Mouse (Mus musculus) cerebellum, adult 9-10 months (tissue): ENCODE results near the gene Pdlim5.
"Not testable (repeated sequence)": the region's sequence is repeated elsewhere in the genome, so short reads cannot be mapped to it uniquely, and the experiment has no call there.

Experiments used
- DNase-seq: peaks from one replicate; pipeline ENCODE4 v3.0.0; 2022

Gene Pdlim5

GRCm38 (mm10) chr3:142252086-142252485 lies 143.4 kb downstream of the Pdlim5 start:
- no peak for DNase-seq

DNA sequence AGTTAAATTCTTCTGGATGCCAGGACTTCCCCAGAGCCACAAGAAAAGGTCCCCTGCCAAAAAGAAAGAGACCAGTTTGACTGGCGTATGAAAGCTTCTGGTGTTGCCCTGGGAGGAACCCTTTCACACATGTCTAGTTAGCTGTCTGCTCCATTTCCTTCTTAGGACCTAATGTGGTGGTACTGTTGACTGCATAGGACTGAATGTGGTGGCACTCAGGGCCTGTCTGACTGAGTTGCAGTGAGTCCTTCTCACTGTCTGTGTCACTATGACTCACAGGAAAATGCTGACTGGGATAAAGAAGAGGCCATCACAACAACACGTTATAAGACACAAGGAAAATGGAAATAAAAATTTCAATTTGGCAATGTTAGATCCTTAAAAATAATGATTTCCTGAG lies 146.0 kb downstream of the Pdlim5 start:
- no peak for DNase-seq

DNA sequence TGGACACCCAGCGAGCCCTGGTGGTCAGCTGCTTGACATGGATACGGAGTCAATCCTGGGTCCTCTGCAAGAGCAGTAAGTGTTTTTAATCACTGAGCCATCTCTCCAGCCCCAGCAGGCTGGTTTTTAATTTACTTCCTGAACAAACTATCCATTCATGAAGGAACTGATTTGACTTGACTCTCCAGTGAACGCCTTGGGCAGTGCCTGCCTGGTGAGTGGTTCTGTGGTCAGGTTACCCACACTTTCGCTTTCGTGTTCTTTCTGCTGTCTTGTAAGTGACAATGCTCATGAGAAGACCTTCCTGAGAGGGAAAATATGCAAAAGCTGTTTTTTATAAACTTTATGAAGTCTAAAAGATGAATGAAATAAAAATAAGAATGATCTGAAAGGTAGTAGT lies 152.2 kb downstream of the Pdlim5 start:
- no peak for DNase-seq

DNA sequence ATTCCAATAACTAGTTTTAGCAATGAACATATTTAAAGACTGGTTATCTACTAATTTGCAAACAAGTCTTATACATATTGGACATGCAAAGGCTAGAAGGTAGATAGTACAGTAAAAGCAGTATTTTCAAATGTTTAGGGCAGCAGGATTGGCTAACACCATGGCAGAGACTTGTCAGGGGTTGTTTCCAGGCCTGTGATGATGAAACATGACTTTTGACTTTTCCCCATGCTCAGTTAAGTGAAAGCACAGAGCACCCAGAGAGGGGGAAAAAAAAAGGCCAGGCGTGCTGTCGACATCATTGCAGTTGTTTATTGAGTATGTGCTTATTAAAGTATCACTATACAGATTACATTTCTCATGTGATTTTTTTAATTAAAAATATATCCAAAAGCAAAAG lies 156.2 kb downstream of the Pdlim5 start:
- DNase-seq: no peak

DNA sequence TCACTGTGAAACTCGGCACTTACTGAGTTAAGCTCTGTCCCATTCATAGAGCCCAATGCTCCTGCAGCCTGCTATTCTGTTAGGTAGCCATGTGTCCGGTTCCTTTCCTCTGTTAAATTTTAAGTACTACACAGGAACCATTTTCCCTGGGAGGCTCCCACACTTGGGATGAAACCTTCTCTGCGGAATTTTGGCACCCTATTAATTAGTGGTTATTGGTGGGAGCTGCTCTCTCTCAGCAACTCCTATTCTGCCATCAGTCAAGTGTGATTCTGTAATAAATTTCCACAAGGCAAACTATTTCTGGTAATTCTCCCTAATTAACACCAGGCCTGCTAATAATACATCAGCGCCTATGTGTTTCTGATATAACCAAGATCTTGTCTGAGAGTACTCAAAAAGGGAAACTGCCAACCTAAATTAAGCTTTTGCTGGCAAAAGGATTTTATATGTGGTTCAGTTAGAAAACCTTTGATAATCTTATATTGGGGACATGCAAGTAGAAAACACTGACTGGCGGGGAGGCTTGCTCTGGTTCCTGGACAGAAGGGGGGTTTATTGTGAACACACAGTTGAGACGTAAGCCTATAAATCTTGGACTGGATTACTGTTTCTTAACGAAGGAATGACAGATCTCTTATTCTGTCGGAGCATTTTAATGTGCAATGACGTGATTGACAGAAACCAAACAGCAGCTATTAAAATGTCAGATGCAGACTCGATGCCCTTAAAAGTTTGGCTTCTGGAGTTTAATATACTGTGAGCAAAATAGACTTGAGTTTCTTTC lies 157.0 kb downstream of the Pdlim5 start:
- no peak for DNase-seq

DNA sequence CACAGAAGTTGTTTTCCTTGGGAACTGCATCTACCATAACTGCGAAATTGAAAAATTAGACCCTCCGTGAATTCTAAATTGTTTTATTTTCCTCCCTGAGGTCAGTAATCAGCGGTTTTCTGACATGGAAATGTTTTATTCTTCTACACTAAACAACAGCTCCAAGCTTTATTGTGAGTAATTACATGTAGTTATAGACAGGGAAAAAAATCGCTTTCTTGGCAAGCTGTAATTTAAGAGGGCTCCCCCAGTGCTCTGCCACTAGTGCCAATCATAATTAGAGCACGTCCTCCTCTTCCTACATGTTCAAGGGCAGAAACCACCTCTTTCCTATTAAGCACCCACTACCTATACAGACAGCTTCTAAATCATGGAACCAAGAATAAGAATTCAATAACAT lies 157.9 kb downstream of the Pdlim5 start:
- no peak for DNase-seq

- DNase-seq: no peak
Observed at GRCm38 (mm10) chr3:142233606-142234465, 161.7 kb downstream of the Pdlim5 start.

- no peak for DNase-seq
Observed at GRCm38 (mm10) chr3:142228665-142229064, 166.8 kb downstream of the Pdlim5 start.

- no peak for DNase-seq
Observed at GRCm38 (mm10) chr3:142222471-142223103, 172.9 kb downstream of the Pdlim5 start.

- DNase-seq: no peak
Observed at GRCm38 (mm10) chr3:142219910-142220309, 175.6 kb downstream of the Pdlim5 start.

- no peak for DNase-seq
Observed at GRCm38 (mm10) chr3:142212821-142213220, 182.7 kb downstream of the Pdlim5 start.

DNA sequence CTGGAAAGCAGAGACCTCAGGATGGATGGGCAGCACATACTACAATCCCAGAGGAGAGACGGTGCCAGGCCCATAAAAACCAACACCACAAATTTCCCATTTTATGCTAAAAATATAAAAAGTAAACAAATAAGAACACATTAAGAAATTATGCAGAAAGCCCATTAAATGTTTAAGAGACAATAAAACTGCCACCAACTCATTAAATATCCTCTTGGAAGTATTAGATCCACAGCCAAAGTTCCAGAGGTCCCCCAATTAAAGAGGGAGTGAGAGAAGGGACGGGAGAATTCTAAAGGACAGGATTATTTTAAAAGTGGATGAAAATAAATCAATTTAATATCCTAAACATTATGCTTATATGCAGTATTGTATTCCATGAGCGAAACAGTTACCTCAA lies 183.3 kb downstream of the Pdlim5 start:
- DNase-seq: no peak

DNA sequence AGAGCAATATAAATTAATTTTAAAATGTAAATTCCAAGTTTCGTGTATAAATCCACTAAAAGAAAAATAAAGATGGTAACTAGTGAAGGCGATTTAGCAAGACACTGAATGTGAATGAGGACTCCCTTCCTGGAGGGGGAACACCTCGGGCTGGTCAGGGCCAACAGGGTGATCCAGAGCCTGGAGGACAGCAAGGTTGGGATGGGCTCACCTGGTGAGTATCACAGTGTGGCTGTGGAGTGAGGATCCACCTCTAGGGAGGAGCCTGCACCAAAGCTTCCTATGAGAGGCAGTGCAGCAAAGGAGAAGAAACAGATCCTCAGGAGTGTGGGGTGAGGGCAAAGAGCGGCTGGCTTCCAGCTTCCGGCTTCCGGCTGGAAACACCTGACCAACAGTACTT lies 185.5 kb downstream of the Pdlim5 start:
- DNase-seq: no peak

GRCm38 (mm10) chr3:142209057-142209456 lies 186.4 kb downstream of the Pdlim5 start:
- DNase-seq: no peak

DNA sequence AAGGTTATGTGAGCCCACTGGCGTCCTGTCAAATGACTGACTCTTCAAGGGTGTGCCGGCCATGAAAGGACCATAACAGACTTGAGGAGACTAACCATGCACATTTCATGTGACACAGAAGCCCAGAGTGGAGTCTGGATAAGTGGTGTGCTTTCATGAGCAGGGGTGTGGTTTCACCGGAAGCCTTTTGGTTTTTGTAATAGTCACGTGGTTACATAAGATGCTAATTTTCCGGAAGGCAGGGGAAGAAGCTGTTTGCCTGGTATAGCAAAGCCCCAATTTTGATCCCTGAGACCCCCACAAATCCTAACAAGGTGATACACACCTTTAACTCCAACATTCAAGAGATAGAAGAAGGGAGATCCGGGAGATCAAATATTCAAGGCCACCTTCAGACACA lies 188.0 kb downstream of the Pdlim5 start:
- no peak for DNase-seq

DNA sequence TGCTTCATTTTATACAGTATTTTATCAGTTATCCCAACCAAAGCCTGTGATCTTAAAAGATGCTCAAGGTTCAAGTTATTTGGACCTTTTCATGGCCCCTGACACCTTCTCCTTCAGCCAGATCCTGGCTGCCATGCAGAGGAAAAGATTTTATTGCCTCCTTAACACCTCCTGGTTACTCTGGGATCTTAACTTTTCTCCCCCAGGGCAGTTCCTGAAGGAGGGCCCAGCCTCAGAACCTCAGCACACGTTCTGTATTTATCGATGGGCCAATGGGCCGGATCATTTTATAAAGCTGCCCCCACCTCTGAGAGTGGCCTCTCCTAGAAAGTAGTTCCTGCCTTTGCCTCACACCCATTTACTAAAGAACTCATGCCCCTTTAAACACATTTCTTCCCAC lies 189.2 kb downstream of the Pdlim5 start:
- no peak for DNase-seq

- DNase-seq: no peak
Observed at GRCm38 (mm10) chr3:142196142-142196541, 199.4 kb downstream of the Pdlim5 start.

DNA sequence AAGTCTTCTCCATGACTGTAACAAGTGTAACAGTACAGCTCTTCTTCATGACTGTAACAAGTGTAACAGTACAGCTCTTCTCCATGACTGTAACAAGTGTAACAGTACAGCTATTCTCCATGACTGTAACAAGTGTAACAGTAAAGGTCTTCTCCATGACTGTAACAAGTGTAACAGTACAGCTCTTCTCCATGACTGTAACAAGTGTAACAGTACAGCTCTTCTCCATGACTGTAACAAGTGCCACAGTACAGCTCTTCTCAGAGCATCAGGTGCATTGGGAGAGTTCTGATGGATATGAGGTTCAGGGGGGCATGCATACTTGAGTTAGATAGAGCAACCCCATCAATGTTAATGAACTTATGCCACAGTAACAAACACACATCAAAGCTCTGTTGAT lies 203.9 kb downstream of the Pdlim5 start:
- not testable (repeated sequence) for DNase-seq
